Mouse (Mus musculus) T-helper 2 cell (primary cell): Measurements from ENCODE around the gene Ndufb7.
"Not testable (repeated sequence)": the region's sequence is repeated elsewhere in the genome, so short reads cannot be mapped to it uniquely, and the experiment has no call there.

Experiments used
- in situ Hi-C: fragments of 300-600 bp; cut with MboI, MseI; formaldehyde crosslinking; loops from one replicate; pipeline ENCODE4 v1.15.1; 2025; ENCODE audit warnings: high pct_unique_total_duplicates

The Ndufb7 gene

GRCm38 (mm10) chr8:83576516-83576895, 10.0 kb downstream of the Ndufb7 start:
- in situ Hi-C loops = no loop called here

DNA sequence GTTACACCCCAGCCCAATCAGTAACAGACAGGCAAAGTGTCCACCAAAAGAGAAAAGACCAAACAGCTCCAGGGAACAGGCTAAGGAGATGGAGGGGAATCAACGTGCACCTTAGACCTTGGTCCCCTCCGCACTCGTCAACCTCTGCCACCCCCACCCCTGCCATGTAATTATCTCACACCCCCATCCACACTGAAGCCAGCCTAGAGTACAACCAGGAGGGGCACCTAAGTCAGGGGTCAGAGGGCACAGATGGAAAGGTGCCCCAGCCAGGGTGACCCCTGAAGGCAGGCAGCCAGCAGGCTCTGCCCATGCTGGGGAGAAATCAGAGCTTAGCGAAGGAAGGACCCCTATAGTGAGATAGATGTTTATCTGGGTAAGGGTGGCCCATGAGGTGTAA, 10.4 kb downstream of the Ndufb7 start:
- in situ Hi-C loops = no loop called here

- in situ Hi-C loops = no loop called here
These were observed 10.9 kb downstream of the Ndufb7 start for GRCm38 (mm10) chr8:83577384-83577791.

DNA sequence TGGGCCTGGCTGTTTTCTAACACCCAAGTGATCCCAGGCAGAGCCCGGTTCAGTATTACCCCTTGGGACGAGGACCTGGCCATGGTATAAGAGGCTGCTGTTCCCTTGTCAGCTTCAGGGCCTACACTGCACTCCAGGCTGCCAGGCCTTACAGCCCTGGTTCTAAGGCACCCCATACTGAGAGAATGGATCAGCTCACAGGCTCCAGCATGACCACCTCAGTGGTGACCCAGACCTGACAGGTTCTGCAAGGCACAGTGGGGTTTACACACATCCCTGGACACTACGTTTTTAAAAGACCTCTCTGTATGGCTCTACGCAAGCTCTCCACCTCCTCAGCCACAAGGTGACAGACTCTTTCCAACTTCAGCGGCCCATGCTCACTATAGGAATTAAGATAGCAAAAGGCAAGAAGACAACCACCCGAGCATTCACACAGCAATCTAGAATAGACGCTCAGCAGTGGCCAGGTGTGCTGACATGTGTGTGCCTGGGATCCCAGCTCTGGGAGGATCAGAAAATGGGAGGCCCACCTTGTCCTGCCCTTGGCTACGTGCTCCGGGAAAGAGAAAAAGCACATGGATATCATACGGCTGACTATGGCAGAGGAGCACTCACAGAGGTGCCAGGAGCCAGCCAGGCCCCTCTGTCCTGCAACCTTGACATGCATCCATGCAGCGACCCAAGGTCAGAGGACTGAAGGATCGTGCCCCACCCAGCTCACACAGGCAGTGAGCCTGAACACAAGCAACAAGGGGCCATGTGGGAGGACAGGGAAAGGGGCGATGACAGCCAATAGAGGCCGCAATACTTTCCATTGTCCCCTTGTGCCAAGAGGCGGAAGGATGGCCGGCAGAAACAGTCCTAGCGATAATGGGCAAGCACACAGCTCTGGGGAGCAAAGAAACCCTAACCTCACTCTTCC, 11.9 kb downstream of the Ndufb7 start:
- in situ Hi-C loops = no loop called here

- in situ Hi-C loops = no loop called here
These were observed 13.2 kb downstream of the Ndufb7 start for GRCm38 (mm10) chr8:83579676-83580075.

DNA sequence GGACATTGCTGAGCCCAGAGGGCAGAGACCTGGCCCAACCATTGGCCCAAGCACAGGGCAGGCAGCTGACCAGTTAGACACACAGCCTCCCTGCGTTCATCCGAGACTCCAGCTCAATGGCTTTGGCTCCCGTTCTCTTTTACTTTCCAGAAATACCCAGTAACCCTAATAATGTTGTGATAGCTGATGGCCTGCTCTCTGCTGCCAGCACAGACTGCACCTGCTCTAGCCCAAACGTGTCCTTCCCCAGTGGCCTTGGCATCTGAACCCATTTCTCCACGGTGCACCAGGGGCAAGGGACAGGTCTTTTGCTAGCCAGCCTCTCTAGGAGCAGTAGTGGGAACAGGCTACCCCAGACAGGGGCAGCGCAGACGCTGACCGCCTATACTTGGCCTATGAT, 14.4 kb downstream of the Ndufb7 start:
- in situ Hi-C loops = no loop called here

DNA sequence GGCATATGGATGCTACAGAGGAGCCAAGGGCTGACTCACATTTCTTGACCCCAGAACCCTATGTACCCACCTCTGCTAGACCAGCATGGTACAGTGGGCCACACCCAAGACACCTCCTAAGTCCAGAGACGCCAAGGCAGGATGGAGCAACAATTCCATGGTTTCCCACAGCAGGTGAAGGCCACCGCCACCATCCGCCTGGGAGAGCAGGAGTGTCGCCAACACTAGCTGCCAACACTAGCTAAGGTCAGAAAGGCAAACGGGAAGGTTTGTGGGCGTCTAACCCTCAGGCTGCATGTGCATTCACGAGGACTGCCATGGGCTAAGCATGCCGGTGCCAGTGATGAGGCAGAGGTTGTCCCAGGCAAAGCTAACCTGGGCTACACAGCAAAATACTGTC, 15.8 kb downstream of the Ndufb7 start:
- in situ Hi-C loops = no loop called here

GRCm38 (mm10) chr8:83583236-83583635, 16.8 kb downstream of the Ndufb7 start:
- in situ Hi-C loops = no loop called here

- in situ Hi-C loops = no loop called here
These were observed 18.3 kb downstream of the Ndufb7 start for GRCm38 (mm10) chr8:83584771-83585170.

DNA sequence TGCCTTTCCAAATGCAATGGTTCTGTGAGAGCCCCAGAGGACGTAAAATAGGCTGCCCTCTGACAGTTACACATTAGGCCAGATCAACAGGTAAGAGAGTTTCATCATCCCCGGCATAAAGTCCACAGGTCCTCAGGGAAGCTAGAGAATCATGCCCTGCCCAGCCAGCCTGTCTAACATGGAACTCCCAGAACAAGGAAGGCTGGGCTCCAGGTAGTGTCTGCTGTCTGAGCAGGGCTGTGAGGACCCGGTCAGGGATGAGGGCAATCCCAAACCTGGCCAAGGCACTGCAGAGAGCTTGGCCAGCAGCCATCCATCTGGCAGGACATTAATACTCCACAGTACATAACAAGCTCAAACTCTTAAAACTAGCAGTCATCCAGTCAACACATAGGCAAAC, 18.9 kb downstream of the Ndufb7 start:
- in situ Hi-C loops = no loop called here

DNA sequence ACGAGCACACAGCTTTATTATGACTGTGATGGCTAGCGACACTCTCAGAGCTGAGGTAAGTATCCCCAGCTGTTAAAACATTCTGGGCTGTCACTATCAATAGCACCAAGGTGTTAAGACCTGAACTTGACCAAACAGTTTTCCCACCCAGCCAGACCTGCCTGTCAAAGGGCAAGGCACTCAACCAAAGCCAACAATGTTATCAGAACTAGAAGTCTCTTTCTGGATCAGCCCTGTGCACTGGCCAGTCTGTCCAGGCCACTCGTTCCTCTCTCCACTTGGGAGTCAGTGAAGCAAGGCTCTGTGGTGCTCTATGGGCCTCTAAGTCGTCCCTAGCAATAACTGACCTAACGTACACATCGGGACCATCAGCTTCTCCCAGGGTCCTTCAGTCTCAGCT, 21.2 kb downstream of the Ndufb7 start:
- in situ Hi-C loops = no loop called here

GRCm38 (mm10) chr8:83588886-83589285, 22.4 kb downstream of the Ndufb7 start:
- in situ Hi-C loops = no loop called here

DNA sequence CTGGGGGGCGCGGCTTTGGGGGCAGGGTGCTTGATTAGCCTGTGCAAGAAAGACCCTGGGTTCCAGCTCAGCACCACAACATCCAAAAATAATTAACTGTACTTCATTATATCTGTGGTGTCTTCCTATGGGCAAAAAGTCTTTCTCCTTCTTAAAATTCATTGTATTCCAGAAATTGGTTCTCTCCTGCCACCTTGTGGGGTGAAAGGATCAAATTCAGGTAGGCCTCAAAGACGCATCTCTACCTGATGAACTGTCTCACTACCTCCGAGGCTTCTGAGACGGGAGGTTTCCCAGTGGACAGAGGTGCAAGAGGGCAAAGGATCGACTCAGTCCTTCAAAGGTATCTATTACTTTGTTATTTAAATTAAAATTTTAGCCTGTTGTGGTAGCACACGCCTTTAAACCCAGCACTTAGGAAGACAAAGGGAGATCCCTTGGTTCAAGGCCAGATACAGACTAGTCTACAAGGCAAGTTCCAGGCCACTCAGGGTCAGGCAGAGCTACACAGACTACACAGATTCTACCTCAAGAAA, 24.1 kb downstream of the Ndufb7 start:
- in situ Hi-C loops = no loop called here

GRCm38 (mm10) chr8:83592682-83593081, 26.2 kb downstream of the Ndufb7 start:
- in situ Hi-C loops = no loop called here

DNA sequence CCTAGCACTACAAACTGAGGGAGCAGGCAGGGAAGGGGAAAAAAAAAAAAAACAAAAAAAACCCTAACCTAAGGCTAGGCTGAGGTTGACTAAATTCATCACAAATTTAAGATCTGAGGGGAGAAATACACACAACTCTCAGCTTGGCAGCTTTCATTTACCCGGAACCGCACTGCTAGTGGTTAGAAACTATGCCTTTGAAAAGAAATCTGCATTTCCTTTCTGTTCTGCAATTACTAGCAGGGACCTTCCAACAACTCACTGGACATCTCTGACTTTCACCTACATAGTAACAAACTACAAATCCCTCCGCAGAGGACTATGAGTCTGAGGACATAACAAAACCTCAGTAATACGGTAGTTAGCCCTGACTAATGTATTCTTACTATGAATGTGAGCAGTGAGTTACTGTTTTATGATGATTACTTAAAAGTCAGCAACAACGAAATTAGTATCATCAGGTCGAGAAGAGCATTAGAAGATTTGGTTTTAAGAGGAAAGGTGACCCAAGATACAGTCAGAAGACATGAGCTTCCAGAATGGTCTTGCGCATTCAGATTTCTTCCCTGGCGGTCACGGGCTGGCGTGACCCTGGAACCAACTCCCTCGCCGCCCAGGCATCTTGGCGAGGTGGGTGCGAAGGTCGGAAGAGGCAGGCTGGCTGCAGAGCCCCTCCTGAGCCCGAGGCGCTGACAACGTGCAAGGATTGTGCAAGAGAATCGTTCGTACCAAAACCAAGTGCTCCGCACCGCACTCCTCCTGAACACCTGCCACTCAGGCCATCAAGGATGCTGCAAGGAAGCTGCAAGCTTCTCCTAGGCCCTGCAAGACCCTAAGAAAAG, 27.1 kb downstream of the Ndufb7 start:
- in situ Hi-C loops = no loop called here

GRCm38 (mm10) chr8:83594167-83595049, 27.9 kb downstream of the Ndufb7 start:
- in situ Hi-C loops = no loop called here

DNA sequence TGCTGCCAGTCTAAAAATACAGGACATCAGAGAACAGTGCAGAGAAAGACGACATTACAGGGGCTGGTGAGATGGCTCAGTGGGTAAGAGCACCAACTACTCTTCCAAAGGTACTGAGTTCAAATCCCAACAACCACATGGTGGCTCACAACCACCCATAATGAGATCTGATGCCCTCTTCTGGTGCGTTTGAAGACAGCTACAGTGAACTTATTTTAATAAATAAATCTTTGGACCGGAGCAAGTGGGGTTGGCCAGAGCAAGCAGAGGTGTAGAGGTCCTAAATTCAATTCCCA, 28.5 kb downstream of the Ndufb7 start:
- in situ Hi-C loops = not testable (repeated sequence)

DNA sequence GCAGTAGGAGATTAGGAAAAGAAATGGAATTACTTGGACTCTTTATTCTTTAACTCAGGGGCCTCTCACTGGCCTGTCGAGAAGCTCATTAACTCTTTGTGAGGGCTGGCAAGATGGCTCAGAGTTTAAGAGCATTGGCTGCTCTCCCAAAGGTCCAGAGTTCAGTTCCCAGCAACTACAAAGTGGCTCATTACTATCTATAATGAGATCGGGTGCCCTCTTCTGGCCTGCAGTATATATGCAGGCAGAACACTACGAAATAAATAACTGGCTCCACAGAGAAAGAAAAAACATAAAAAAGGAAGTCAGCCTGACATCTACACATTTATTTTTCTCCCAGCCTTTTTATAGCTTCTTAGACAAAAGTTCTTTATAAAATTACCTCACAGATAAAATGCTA, 29.9 kb downstream of the Ndufb7 start:
- in situ Hi-C loops = no loop called here

DNA sequence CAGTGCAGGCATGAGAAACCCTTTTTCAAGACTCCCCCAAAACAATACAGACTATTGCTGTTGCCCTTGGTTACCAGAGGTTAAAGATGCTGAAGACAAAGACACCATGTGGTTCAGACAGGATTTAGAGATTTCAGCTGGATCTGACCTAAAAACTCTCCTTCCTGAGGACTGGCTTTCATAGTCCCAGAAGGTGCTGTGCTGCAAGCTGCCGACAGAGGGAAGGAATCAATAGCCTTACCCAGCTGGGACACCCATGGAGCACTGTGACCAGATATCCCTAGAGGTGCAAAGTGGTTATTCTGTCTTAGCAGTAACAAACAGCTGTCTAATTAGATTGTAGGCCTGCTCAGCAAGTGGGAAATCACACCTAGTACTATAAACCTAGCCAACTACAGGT, 31.7 kb downstream of the Ndufb7 start:
- in situ Hi-C loops = no loop called here

DNA sequence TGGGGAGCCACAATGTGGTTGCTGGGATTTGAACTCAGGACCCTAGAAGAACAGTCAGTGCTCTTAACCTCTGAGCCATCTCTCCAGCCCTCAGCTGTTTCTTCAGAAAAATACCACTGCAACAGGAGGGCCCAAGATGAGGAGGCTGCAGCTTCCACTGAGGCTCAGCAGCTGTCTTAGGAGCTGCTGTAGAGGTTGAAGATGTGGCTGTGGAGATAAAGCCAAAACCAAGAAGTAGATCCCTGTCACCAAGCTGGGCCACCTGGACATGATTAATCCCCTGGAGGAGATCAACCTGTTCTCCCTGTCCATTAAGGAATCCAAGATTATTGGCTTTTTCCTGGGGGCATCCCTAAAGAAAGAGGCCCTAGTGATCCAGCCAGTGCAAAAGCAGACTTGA, 33.3 kb downstream of the Ndufb7 start:
- in situ Hi-C loops = no loop called here

DNA sequence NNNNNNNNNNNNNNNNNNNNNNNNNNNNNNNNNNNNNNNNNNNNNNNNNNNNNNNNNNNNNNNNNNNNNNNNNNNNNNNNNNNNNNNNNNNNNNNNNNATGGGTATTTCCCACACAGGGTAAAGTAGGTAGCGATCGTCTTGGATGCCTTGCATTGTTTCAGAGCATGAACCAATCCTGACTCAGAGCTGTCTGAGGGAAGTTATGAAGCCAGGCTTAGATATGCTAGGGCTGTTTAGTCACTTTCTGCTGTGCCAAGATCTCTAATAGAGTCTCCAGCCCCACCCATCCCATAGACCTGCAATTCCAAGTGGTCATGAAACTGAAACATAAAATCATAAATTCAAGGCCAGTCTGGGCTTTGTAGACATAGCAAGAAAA, 36.2 kb downstream of the Ndufb7 start:
- in situ Hi-C loops = no loop called here
